Comparison of ENCODE assay signal across 8 mouse cellular contexts in the genomic region with DNA sequence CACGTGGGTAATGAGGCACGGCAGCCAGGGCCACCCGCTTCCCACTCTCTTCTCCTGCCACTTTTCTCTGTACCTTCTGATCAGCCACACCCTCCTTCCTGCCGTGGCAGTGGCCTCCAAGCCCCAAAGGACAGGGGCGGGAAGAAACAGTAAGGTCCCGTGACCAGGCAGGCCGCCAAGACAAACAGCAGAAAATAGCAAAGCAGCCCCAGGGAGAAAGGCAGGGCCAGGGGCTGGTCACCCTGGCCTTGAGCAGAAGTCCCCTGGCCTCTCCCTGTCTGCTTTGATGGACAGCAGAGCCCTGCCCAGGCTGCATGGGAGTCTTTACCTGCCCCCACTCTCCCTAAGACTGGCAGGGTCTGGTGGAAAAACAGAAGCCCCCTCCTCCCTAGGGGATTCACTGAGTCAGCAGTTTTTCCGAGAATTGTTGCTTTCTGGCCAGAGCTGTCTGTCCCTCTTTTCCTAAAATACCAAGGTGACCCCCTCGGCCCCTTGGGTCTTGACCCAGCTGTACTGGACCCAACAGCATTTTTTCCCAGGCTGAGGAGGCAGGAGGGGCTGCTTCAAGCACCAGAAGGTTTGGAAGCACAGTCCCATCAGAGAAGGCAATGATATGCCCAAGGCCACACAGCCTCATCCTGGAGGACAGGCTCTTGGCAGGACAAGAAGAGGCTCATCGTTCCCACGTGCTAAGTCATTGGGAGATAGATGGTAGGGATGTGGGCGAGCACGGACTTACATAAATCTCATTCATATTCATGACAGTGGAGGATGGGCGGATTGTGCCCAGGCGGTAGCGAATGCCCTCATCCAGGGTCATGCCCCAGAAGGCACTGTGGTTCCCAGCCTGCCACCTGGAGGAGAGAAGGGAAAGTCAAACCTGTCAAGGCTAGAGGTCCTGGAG. TPM values are rescaled to one million over a fixed set of nuclear protein-coding genes. Genes with fewer than 3 reads are reported as not detected.
DNase-seq lines count a peak whose midpoint lies in the region; ATAC-seq and TF ChIP-seq lines count a peak whose summit lies in the region.

No protein-coding gene starts in this region.

- 52% methylated on average over 16 of the region's 16 CpGs for whole genome bisulfite sequencing in midbrain, embryonic 10.5 days
- 28% methylated on average over 16 of the region's 16 CpGs for WGBS in midbrain, embryonic 16.5 days
- 31% methylated on average over 16 of the region's 16 CpGs for WGBS in heart, postnatal 0 days
- 25% methylated on average over 16 of the region's 16 CpGs for WGBS in kidney, postnatal 0 days
- WGBS in stomach, embryonic 16.5 days = 39% methylated on average over 16 of the region's 16 CpGs

- peaks cover 63% of the 10 kb centered on the region for H3K27me3 ChIP-seq in midbrain, embryonic 10.5 days (ENCODE audit: low read depth, poor library complexity, severe bottlenecking)
- H3K27me3 ChIP-seq in midbrain, embryonic 16.5 days (ENCODE audit: control insufficient read depth, insufficient read depth, low read depth, low read length) = peaks cover 9% of the 10 kb centered on the region
- no peaks in the 10 kb centered on the region for H3K27me3 ChIP-seq in heart, postnatal 0 days (ENCODE audit: control insufficient read depth, insufficient read depth, low read length)
- no peaks in the 10 kb centered on the region for H3K27me3 ChIP-seq in kidney, postnatal 0 days (ENCODE audit: insufficient read depth, low read length)
- no peaks in the 10 kb centered on the region for H3K27me3 ChIP-seq in stomach, embryonic 16.5 days (ENCODE audit: control insufficient read depth, insufficient read depth, low read length)

- no peak for ATAC-seq in midbrain, embryonic 16.5 days
- ATAC-seq in common myeloid progenitor, adult 5-6 weeks (replicated peaks; ENCODE audit: low read depth, poor library complexity, severe bottlenecking) = peak; percentile 57
- ATAC-seq in heart, postnatal 0 days (ENCODE audit: insufficient read depth, low read depth) = peak; percentile 75
- ATAC-seq in kidney, postnatal 0 days (replicated peaks; ENCODE audit: low FRiP score, low read depth) = peak; percentile 33
- ATAC-seq in stomach, embryonic 16.5 days (ENCODE audit: insufficient read depth, low FRiP score) = peak; percentile 77

- no peak overlapping the region for H3K4me2 ChIP-seq in midbrain, embryonic 16.5 days (ENCODE audit: low read length)
- H3K4me2 ChIP-seq in heart, postnatal 0 days (ENCODE audit: low read depth, low read length) = peak overlapping the region; percentile 45
- H3K4me2 ChIP-seq in kidney, postnatal 0 days (ENCODE audit: low read length) = peak overlapping the region; percentile 41
- peak overlapping the region; percentile 40; the same call in 1 of the 2 replicates for H3K4me2 ChIP-seq in stomach, embryonic 16.5 days (ENCODE audit: low read depth, low read length)

- no peaks in the 10 kb centered on the region for H3K36me3 ChIP-seq in midbrain, embryonic 10.5 days
- no peaks in the 10 kb centered on the region for H3K36me3 ChIP-seq in midbrain, embryonic 16.5 days (ENCODE audit: control insufficient read depth, insufficient read depth, low read length)
- peaks cover 7% of the 10 kb centered on the region; the same call in 1 of the 2 replicates for H3K36me3 ChIP-seq in heart, postnatal 0 days (replicated peaks; ENCODE audit: control insufficient read depth, insufficient read depth, low read length)
- peaks cover 3% of the 10 kb centered on the region; the same call in 1 of the 2 replicates for H3K36me3 ChIP-seq in kidney, postnatal 0 days (ENCODE audit: insufficient read depth, low read length)
- H3K36me3 ChIP-seq in stomach, embryonic 16.5 days (ENCODE audit: control insufficient read depth, insufficient read depth, low read length) = no peaks in the 10 kb centered on the region

- no peak overlapping the region for H3K4me3 ChIP-seq in midbrain, embryonic 10.5 days
- no peak overlapping the region for H3K4me3 ChIP-seq in midbrain, embryonic 16.5 days (ENCODE audit: low read depth, low read length)
- H3K4me3 ChIP-seq in heart, postnatal 0 days (ENCODE audit: low read depth, low read length) = peak overlapping the region; percentile 11; the same call in 1 of the 2 replicates
- no peak overlapping the region for H3K4me3 ChIP-seq in kidney, postnatal 0 days (replicated peaks; ENCODE audit: low read depth, low read length)
- H3K4me3 ChIP-seq in stomach, embryonic 16.5 days (replicated peaks; ENCODE audit: low read length) = no peak overlapping the region

- H3K4me1 ChIP-seq in midbrain, embryonic 10.5 days = peaks cover 48% of the 10 kb centered on the region
- no peaks in the 10 kb centered on the region for H3K4me1 ChIP-seq in midbrain, embryonic 16.5 days (ENCODE audit: control insufficient read depth, insufficient read depth, low read length)
- H3K4me1 ChIP-seq in heart, postnatal 0 days (ENCODE audit: control insufficient read depth, insufficient read depth) = peaks cover 59% of the 10 kb centered on the region
- peaks cover 61% of the 10 kb centered on the region for H3K4me1 ChIP-seq in kidney, postnatal 0 days (replicated peaks; ENCODE audit: insufficient read depth, low read length)
- H3K4me1 ChIP-seq in stomach, embryonic 16.5 days (ENCODE audit: control insufficient read depth, insufficient read depth, low read length) = peaks cover 60% of the 10 kb centered on the region

- peak; percentile 37 for DNase-seq in midbrain, embryonic 10.5 days (ENCODE audit: low spot score)
- DNase-seq in heart, postnatal 0 days (ENCODE audit: low spot score) = peak; percentile 94
- peak; percentile 85 for DNase-seq in kidney, postnatal 0 days (ENCODE audit: low spot score)
- DNase-seq in lung, postnatal 14 days = peak; percentile 92
- DNase-seq in thymus, postnatal 0 days (ENCODE audit: low spot score) = no peak

- TF ChIP-seq EP300 in heart, postnatal 0 days (IDR thresholded peaks at IDR 0.05; ENCODE audit: low read depth) = peak; percentile 77

- no peak overlapping the region for H3K27ac ChIP-seq in midbrain, embryonic 10.5 days (replicated peaks)
- H3K27ac ChIP-seq in midbrain, embryonic 16.5 days (ENCODE audit: low read length) = no peak overlapping the region
- H3K27ac ChIP-seq in heart, postnatal 0 days (ENCODE audit: low read depth) = peak overlapping the region; percentile 86
- peak overlapping the region; percentile 76 for H3K27ac ChIP-seq in kidney, postnatal 0 days
- H3K27ac ChIP-seq in stomach, embryonic 16.5 days (ENCODE audit: low read length) = peak overlapping the region; percentile 85

- peak; percentile 39 for TF ChIP-seq CTCF in heart, postnatal 0 days (IDR thresholded peaks at IDR 0.05; ENCODE audit: low read depth)
- peak; percentile 57 for TF ChIP-seq CTCF in kidney, postnatal 0 days (IDR thresholded peaks at IDR 0.05; ENCODE audit: low read depth)

- no peaks in the 10 kb centered on the region for H3K9me3 ChIP-seq in midbrain, embryonic 10.5 days (replicated peaks)
- H3K9me3 ChIP-seq in midbrain, embryonic 16.5 days (replicated peaks; ENCODE audit: control insufficient read depth, low read length, poor library complexity, severe bottlenecking) = no peaks in the 10 kb centered on the region
- no peaks in the 10 kb centered on the region for H3K9me3 ChIP-seq in heart, postnatal 0 days (replicated peaks; ENCODE audit: control insufficient read depth, low read length)
- H3K9me3 ChIP-seq in kidney, postnatal 0 days (replicated peaks; ENCODE audit: low read length) = no peaks in the 10 kb centered on the region
- H3K9me3 ChIP-seq in stomach, embryonic 16.5 days (replicated peaks; ENCODE audit: control insufficient read depth, low read length) = no peaks in the 10 kb centered on the region

- no peak overlapping the region for H3K9ac ChIP-seq in midbrain, embryonic 16.5 days (ENCODE audit: low read depth, low read length)
- no peak overlapping the region for H3K9ac ChIP-seq in heart, postnatal 0 days (replicated peaks; ENCODE audit: low read depth, low read length)
- 0 out of 2 replicates have a peak overlapping the region, but pooled peaks have one; percentile 27 for H3K9ac ChIP-seq in kidney, postnatal 0 days (ENCODE audit: low read depth, low read length)
- peak overlapping the region; percentile 49; the same call in 1 of the 2 replicates for H3K9ac ChIP-seq in stomach, embryonic 16.5 days (ENCODE audit: low read length)

RNA-seq across cellular contexts. Expression of a gene that starts 6.4 kb away (rescaled TPM):
- 7.4 and 7.5 TPM in 2 replicates for polyA plus RNA-seq in midbrain, embryonic 10.5 days (2016; fragmentation: Nextera tagmentation; extraction: Ambion mirVana)
- polyA plus RNA-seq in midbrain, embryonic 16.5 days (2015; fragmentation: Nextera tagmentation; extraction: Ambion mirVana) = 4.3 and 4.6 TPM in 2 replicates
- total RNA-seq in common myeloid progenitor, adult 5-6 weeks (2017) = 3.5 and 4.8 TPM in 2 replicates
- 128 and 168 TPM in 2 replicates for total RNA-seq in heart, postnatal 0 days (2014; rRNA removed; ENCODE audit: low replicate concordance)
- 56.1 and 61.3 TPM in 2 replicates for polyA plus RNA-seq in heart, postnatal 0 days (2015; fragmentation: Nextera tagmentation; extraction: Ambion mirVana)
- 123 and 127 TPM in 2 replicates for polyA plus RNA-seq in kidney, postnatal 0 days (2015; fragmentation: Nextera tagmentation; extraction: Ambion mirVana)
- polyA plus RNA-seq in stomach, embryonic 16.5 days (2015; fragmentation: Nextera tagmentation; extraction: Ambion mirVana) = 62.7 and 77.6 TPM in 2 replicates
- polyA plus RNA-seq in thymus, postnatal 0 days (2015; fragmentation: Nextera tagmentation; extraction: Ambion mirVana) = 47.3 and 52.2 TPM in 2 replicates

RNA-seq across cellular contexts. Expression of a gene that starts 29.4 kb away (rescaled TPM):
- 0.23 and 0.31 TPM in 2 replicates for polyA plus RNA-seq in midbrain, embryonic 10.5 days (2016; fragmentation: Nextera tagmentation; extraction: Ambion mirVana)
- polyA plus RNA-seq in midbrain, embryonic 16.5 days (2015; fragmentation: Nextera tagmentation; extraction: Ambion mirVana) = 3.9 and 6.6 TPM in 2 replicates
- total RNA-seq in common myeloid progenitor, adult 5-6 weeks (2017) = not detected in 2 replicates
- total RNA-seq in heart, postnatal 0 days (2014; rRNA removed; ENCODE audit: low replicate concordance) = not detected in 2 replicates
- polyA plus RNA-seq in heart, postnatal 0 days (2015; fragmentation: Nextera tagmentation; extraction: Ambion mirVana) = not detected in 2 replicates
- polyA plus RNA-seq in kidney, postnatal 0 days (2015; fragmentation: Nextera tagmentation; extraction: Ambion mirVana) = 0.36 and 0.46 TPM in 2 replicates
- 0.29 and 0.49 TPM in 2 replicates for polyA plus RNA-seq in stomach, embryonic 16.5 days (2015; fragmentation: Nextera tagmentation; extraction: Ambion mirVana)
- 0.28 and 0.34 TPM in 2 replicates for polyA plus RNA-seq in thymus, postnatal 0 days (2015; fragmentation: Nextera tagmentation; extraction: Ambion mirVana)

RNA-seq across cellular contexts. Expression of a gene that starts 53.7 kb away (rescaled TPM):
- polyA plus RNA-seq in midbrain, embryonic 10.5 days (2016; fragmentation: Nextera tagmentation; extraction: Ambion mirVana) = 0.31 TPM in 1 of 2 replicates, not detected in the other
- 0.24 TPM in 1 of 2 replicates, not detected in the other for polyA plus RNA-seq in midbrain, embryonic 16.5 days (2015; fragmentation: Nextera tagmentation; extraction: Ambion mirVana)
- total RNA-seq in common myeloid progenitor, adult 5-6 weeks (2017) = not detected in 2 replicates
- total RNA-seq in heart, postnatal 0 days (2014; rRNA removed; ENCODE audit: low replicate concordance) = not detected in 2 replicates
- polyA plus RNA-seq in heart, postnatal 0 days (2015; fragmentation: Nextera tagmentation; extraction: Ambion mirVana) = not detected in 2 replicates
- polyA plus RNA-seq in kidney, postnatal 0 days (2015; fragmentation: Nextera tagmentation; extraction: Ambion mirVana) = 14.3 and 15.9 TPM in 2 replicates
- polyA plus RNA-seq in stomach, embryonic 16.5 days (2015; fragmentation: Nextera tagmentation; extraction: Ambion mirVana) = not detected in 2 replicates
- 0.05 TPM in 1 of 2 replicates, not detected in the other for polyA plus RNA-seq in thymus, postnatal 0 days (2015; fragmentation: Nextera tagmentation; extraction: Ambion mirVana)

Comparison
In these comparisons a context has a peak if more than half of its experiments do, and no peak if none do; other contexts are left out.
1. H3K27ac ChIP-seq: peak in heart, postnatal 0 days (single experiment), kidney, postnatal 0 days (single experiment) and stomach, embryonic 16.5 days (single experiment); none in midbrain, embryonic 10.5 days (single experiment) and midbrain, embryonic 16.5 days (single experiment).
2. H3K9ac ChIP-seq: peak in kidney, postnatal 0 days (single experiment) and stomach, embryonic 16.5 days (single experiment); none in midbrain, embryonic 16.5 days (single experiment) and heart, postnatal 0 days (single experiment).
3. RNA of a gene that starts 53.7 kb away (polyA plus RNA-seq): 14.3 to 15.9 TPM in kidney, postnatal 0 days; 0.31 TPM in midbrain, embryonic 10.5 days, 0.05 TPM in thymus, postnatal 0 days, 0.24 TPM in midbrain, embryonic 16.5 days, not detected in heart, postnatal 0 days and not detected in stomach, embryonic 16.5 days; every median in the first group is over 10 times any median in the second.